Mouse (Mus musculus): Measurements from ENCODE around the gene Cnpy3.

Gene Cnpy3

DNA sequence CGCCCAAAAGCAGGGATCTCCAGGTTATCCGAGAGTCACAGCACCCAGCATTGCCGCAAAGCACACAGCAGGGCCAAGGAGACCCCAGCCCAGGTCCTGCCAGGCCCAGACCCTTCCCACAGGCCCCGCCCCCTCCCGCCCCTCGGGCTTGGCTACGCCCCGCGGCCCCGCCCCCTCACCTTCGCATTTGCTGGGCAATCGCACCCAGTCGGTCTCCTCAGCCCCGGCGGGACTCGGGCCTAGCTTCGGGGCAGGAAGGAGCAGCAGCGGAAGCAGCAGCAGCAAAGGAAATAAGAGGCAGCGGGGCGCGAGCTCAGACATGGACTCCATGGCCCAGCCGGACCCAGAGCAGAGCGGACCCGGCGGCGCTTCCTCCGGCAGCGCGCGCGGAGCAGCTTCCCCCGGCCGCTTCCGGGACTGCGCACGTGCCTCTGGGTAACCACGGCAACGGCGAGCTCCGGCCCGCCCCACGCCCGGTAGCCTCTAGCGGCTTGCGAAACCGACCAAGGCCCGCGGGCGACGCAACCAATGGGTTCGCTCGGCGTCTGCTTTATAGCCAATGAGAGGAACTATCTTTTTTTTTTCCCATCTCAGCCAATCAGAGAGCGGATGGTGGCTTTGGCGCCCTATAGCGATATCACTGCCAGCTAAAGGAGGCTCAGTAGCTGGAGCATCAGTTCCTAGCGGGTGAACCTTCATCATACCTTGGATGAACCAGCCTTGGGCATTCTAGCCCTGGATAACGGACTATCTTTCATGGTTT is at the start of gene Cnpy3:
Gene Cnpy3 (minus strand): TSS at position 421 of the 763 bp plus-strand sequence.
- in situ Hi-C loops (cut with MseI, MboI) = no loop called here

- in situ Hi-C loops (cut with MseI, MboI) = no loop called here
Measured at GRCm38 (mm10) chr17:46801761-46802160, 49.7 kb upstream of the Cnpy3 start.

- in situ Hi-C loops (cut with MseI, MboI) = no loop called here
Measured at GRCm38 (mm10) chr17:46799680-46800079, 47.7 kb upstream of the Cnpy3 start.

DNA sequence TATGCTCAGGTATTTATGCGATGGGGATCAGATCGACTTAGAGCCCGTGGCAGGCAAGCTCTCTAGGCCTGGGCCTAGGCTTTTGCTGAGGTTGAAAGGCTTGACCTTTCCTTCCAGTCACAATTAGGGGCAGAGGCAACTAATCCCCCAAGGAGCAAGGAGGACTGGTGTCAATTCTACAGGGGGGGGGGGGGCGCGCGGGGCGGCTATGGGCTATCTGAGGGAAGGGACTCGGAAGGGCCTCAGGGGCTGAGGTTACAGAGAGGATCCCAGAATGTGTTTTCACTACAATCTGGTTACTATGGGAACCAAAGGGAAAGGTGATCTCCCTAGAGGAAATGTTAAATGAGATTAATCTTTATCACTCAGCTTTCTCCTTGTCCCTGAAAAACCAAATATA is 45.4 kb upstream of the Cnpy3 start:
- in situ Hi-C loops (cut with MseI, MboI) = no loop called here

DNA sequence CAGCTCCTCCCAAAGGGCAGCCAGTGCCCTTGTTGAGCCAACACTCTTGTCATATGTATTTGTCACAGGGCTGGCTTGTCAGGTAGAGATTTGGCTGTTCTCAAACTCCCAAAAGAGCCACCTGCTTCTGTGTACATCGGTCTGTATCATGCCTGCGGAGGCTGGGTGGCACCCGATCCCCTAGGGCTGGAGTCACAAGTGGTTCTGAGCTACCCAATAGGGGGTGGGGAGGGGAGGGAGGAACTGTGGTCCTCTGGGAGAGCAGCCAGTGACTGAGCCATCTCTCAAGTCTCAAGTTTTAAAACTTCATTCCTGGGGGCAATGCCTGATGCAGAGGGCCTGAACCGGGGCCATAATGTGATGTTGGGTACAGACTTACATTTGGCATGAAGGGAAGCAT is 44.7 kb upstream of the Cnpy3 start:
- in situ Hi-C loops (cut with MseI, MboI) = no loop called here

DNA sequence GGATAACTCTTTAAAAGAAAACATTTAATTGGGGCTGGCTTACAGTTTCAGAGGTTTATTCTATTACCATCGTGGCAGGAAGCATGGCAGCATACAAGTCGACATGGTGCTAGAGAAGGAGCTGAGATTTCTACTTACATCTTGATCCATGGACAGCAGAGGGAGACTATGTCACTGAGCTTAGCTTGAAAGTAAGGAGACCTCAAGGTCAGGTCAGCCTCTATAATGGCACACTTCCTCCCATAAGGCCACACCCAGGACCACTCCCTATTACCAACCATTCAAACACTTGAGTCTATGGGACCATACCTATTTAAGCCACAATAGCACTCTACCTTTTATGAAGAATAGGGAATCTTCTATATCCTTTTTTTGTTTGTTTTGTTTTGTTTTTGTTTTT is 40.9 kb upstream of the Cnpy3 start:
- in situ Hi-C loops (cut with MseI, MboI) = no loop called here

- in situ Hi-C loops (cut with MseI, MboI) = loop anchor here in 1 of 2 experiments (5.0 kb wide), 1 partner anchor 99 kb away; no protein-coding TSS in a partner anchor
Measured at GRCm38 (mm10) chr17:46787974-46788373, 36.0 kb upstream of the Cnpy3 start.

GRCm38 (mm10) chr17:46786952-46787351 is 34.9 kb upstream of the Cnpy3 start:
- in situ Hi-C loops (cut with MseI, MboI) = loop anchor here in 1 of 2 experiments (5.0 kb wide), 1 partner anchor 100 kb away; no protein-coding TSS in a partner anchor

DNA sequence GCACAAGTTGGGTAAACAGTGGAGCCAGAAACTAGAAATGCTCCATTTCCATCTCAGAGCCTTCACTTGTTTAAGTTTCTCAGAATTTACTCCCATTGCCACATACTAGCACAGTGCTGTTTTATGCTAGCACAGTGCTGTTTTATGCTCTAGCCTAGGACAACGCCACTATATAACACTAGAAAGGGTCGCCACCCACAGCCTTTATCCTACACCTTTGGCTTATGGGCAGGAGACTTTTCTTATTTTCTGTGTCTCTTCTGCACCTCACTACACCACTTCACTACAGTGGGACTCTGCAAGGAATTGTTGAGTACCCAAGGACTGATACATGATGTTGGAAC is 31.2 kb upstream of the Cnpy3 start:
- in situ Hi-C loops (cut with MseI, MboI) = no loop called here

- in situ Hi-C loops (cut with MseI, MboI) = no loop called here
Measured at GRCm38 (mm10) chr17:46782341-46783221, 30.6 kb upstream of the Cnpy3 start, which contains the start of gene Rpl7l1. Rpl7l1 (minus strand) TSS chr17:46782672.

DNA sequence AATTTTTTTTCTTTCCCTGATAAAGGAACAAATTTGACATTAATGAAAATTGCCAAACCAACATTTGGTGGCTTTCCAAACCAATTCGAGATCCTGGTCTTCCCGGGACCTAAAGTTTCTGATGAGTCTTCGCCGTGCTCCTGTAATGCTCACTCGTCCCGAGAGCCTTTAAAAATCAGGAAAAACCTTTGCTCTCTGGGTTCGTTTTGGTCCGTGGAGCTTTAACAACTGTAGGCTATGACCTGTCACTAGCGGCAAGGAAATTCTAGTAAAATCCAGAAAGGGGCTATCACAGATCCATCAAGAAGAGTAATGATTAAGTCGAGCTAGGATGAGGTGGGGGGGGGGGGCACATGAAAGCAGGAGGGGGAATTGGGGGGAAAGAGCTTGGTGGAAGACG is 29.9 kb upstream of the Cnpy3 start:
- in situ Hi-C loops (cut with MseI, MboI) = no loop called here

DNA sequence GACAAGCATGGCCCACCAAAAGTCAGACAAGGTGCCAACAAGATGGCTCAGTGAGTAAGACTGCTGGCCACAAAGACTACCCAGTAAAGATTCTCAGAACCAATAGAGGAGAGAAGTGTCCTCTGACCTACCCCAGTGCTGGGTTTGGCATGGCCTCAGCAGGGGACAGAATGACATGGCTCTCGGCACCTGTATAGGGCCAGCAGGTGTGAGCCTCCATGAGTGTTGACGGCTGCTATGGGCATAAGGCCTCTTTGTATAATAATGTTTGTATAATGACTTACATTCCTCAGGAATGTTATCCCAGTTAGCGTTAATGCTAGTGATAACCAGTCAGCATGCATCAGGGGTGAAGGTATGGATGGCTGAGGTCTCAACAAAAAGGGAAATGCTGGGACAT is 24.1 kb upstream of the Cnpy3 start:
- in situ Hi-C loops (cut with MseI, MboI) = no loop called here

DNA sequence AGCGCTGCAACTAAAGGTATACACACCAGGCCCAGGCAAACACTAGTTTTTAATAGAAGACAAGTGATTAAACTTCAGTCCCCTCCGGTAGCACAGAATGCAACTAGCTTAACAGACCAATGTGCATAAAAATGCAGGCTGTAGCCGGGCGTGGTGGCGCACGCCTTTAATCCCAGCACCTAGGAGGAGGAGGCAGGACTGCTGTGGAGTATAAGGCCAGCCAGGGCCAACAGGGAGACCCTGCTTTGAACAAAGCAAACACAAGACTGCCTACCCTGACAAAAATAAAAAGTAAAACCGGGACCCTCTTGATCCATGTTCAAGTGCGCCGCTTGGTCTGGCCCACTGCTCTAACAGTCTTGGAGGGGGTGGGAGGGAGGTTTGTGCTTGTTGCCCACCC is 23.1 kb upstream of the Cnpy3 start:
- in situ Hi-C loops (cut with MseI, MboI) = no loop called here

- in situ Hi-C loops (cut with MseI, MboI) = no loop called here
Measured at GRCm38 (mm10) chr17:46774131-46774472, 22.1 kb upstream of the Cnpy3 start.

- in situ Hi-C loops (cut with MseI, MboI) = no loop called here
Measured at GRCm38 (mm10) chr17:46773278-46774130, 21.5 kb upstream of the Cnpy3 start.

DNA sequence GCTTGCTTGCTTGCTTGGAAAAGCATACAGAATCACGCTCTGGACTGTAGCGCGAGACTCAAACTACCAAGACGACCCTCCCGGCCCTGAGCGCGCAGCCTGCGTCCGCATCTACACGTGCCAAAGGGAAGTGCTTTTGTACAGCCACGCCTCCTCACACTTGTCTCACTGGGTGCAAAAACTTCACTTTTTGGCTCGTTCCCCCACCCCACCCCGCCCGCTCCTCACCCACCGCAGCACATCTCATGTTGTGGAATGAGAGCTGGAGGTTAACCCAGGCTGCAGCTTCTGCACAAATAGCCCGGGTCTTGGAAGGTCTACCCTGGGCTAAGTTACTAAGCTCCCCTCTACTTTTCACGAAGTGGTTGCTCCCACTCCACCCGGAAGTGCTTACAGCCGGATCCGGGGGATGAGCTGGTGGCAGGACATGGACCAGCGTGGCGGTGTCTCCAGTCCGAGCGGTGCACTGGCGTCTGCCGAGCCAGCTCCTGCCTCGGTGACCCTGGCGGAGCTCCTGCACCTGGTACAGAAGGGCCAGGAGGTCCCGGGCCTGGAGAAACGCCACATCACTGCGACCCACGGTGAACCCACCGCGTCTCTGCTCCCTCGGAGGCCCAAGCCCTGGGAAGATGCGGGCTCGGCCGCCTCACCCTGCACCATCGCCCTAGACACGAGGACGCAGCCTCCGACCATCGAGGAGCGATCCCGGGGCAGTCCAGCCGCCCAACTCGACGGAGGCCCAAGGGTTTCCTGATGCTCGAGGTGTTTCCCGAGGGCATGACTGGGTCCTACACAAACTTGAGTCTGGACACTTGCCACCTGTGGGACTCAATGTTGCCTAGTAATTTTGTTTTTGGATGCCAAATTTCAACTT is 20.6 kb upstream of the Cnpy3 start, which contains the start of gene 2310039H08Rik:
Gene 2310039H08Rik (plus strand): TSS at position 232 of the 874 bp plus-strand sequence.
- in situ Hi-C loops (cut with MseI, MboI) = no loop called here

DNA sequence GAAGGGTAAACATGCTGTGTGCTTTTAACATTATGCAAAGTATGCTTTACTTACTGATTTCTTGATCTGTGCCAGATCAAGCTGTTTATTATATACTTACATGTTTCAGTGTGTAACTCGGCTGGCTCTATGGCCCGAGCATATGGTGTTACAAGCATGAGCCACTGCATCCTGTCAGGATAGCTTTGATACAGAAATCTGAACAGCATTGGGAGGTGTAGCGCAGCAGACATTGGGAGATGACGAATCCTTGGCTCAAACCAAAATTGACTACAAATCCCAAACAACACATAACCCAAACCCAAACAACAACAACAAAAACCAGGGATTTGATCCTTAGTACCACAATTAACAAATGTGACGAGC is 20.0 kb upstream of the Cnpy3 start:
- in situ Hi-C loops (cut with MseI, MboI) = no loop called here

GRCm38 (mm10) chr17:46771616-46772015 is 19.6 kb upstream of the Cnpy3 start:
- in situ Hi-C loops (cut with MseI, MboI) = no loop called here

DNA sequence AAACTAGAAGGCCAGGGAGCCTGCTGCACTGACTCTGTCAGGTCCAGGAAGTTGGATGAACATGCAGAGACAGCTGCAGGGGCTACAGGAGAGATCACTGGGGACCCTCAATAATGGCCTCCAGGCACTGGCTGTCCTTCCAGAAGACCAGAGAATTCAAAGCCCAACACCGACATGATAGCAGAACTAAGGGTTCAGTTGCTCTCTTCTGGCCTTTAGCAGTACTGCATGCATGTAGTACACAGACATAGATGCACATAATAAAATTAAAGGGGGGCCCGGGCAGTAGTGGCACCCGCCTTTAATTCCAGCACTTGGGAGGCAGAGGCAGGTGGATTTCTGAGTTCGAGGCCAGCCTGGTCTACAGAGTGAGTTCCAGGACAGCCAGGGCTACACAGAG is 19.0 kb upstream of the Cnpy3 start:
- in situ Hi-C loops (cut with MseI, MboI) = no loop called here

DNA sequence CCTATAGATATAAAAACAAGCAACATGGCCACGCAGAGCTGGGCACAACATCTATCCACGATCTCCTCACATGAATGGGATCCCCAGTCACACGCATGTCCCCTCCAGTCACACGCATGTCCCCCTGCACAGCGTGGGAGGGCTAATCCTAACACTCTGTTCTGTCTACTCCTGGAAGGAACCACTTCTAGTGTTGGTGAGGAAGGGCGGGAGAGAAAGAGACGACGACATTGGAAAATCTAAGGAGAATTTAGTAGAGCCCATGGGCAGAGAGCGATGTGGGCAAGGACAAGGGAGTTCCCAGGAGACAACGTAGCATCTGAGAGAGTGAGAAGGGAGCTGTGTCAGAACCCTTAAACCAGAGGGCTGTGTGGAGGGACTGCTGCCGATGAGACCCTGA is 18.5 kb upstream of the Cnpy3 start:
- in situ Hi-C loops (cut with MseI, MboI) = no loop called here

GRCm38 (mm10) chr17:46767868-46768267 is 15.9 kb upstream of the Cnpy3 start:
- in situ Hi-C loops (cut with MseI, MboI) = no loop called here

Measured in mouse trophoblast stem cell (cell line).